Mouse (Mus musculus): Measurements from ENCODE around the gene Fam131b.

Gene Fam131b

GRCm38 (mm10) chr6:42324482-42325267 is at the start of gene Fam131b:
Fam131b (minus strand) TSS chr6:42324643.
- no peak for DNase-seq (ENCODE audit: low spot score in 2 of 2)

DNA sequence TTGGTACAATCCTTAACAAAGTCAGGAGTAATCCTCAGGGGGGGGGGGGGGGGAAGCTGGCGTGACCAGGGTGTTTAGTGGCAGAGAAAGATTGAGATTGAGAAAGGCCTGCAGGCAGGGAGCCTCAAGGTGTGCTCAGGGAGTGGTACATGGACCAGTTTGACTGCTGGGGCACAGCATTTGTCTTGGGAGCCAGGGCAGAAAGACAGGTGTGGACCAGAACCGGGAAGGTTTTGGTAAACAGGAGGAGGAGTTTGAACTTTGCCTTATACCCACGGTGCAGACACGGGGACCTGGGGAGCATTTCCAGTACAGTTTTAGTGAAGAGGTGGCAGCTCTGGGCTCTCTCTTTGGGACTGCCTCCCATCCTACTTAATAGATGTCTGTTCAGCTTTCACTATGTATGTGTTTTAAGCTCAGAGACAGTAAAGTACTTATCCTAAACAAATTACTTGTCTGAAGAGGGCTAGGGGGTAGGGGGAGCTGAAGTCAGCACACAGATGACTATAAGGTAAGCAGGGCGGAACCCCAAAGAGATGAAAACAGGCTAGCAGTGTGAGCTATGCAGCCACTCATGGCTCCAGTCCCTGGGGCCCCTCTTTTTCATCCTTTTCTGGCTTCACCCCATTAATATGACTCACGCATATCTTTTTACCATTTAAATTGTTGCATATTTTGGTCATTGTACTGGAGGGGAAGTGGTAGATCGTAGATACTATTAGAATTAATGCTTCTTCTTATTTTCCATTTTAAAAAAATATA is 49.4 kb upstream of the Fam131b start:
- DNase-seq (ENCODE audit: low spot score in 2 of 2), result no peak

GRCm38 (mm10) chr6:42372816-42373547 is 48.5 kb upstream of the Fam131b start, which contains the start of gene Epha1:
Epha1 (minus strand) TSS chr6:42373268.
- DNase-seq (ENCODE audit: low spot score in 2 of 2), result peak in 1 of 2 experiments; percentile 67

DNA sequence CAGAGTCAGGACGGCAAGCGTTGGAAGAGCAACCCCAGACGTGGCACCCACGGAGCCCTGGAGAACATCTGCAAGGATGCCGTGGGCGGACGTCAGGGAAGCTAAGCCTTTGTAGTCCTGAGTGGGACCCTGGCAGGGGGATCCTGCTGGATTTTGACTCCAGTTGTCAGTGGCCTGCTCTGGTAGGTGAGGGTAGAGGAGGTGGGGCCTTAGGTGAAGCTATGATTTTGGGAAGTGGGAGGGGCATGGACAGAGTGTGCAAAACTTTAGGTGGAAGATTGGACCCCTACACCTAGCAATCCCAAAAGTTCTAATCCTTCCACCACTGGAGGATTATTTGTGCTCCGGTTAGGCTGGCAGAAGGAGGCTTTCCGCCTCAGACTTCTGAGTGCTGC is 48.0 kb upstream of the Fam131b start:
- no peak for DNase-seq (ENCODE audit: low spot score in 2 of 2)

- DNase-seq (ENCODE audit: low spot score in 2 of 2), result no peak
Measured at GRCm38 (mm10) chr6:42372001-42372400, 47.6 kb upstream of the Fam131b start.

DNA sequence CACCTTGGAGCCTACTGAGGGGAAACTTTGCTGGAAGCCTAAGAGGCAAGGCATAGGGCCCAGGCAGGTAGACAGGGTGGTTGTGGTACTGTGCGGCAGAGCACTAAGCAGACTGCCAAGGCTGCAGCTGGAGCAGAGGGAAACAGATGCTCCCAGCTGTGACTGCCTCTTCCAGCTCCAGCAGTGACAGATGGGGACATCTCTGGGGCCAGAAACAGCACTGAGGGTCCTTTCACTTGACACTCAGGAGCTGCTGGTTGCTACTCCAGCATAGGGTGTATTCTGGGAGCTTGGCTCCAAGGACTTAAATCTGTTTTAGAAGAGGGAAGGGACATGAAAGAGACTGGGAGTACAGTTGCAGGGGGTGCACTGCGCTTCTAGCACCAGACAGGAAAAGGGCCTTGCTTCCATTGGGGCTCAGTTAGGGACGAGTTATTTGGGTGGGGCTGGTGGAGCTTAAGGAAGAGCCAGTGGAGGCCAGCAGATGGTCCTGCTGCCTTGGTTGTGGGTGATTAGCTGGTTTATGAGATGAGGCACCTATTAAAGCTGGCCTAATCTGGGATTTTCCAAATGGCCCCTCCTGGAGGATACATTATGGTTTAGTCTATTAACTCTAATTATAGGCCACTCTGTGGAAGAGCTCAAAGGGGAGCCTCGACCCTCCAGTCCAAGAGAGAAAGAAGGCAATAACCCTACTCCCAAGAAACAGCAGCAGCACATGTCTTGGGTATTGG is 46.4 kb upstream of the Fam131b start:
- no peak for DNase-seq (ENCODE audit: low spot score in 2 of 2)

DNA sequence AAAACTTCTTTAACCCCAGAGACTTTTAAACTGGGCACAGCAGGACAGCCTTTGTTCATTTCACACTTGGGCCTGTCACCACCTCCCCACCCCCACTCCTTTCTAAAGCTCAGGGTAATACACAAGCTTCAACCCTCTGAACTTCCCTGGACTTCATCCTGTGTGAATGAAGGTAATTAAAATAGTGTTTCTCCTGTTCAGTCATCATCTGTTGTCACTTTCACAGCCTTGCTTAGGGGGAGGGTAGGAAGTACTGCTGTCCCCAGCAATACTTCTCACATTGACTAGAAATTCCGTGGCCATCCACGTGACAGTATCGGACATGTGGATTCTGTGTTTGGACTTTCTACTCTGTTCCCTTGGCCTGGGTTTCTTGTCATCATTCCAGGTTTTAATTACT is 45.4 kb upstream of the Fam131b start:
- DNase-seq (ENCODE audit: low spot score in 2 of 2), result no peak

- no peak for DNase-seq (ENCODE audit: low spot score in 2 of 2)
Measured at GRCm38 (mm10) chr6:42365215-42365614, 40.8 kb upstream of the Fam131b start.

DNA sequence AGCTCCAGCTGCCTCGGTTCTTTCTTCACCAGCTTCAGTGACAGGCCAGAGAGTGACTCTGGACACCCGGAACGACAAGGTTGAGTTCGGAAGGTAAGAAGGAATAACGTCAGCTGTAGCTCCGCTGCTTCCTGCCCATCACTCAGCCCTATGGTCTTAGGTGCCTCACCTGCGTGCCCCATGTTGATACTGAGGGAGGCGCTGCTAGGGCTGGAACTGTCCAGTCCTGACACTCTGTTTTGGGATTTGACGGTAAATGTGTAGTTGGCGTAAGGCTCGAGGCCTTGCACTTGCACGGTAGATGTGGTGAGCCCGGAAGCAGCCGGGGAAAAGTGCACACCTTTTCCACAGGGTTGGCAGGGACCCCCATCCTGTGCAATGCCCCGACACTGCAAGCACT is 40.2 kb upstream of the Fam131b start:
- DNase-seq (ENCODE audit: low spot score in 2 of 2), result no peak

DNA sequence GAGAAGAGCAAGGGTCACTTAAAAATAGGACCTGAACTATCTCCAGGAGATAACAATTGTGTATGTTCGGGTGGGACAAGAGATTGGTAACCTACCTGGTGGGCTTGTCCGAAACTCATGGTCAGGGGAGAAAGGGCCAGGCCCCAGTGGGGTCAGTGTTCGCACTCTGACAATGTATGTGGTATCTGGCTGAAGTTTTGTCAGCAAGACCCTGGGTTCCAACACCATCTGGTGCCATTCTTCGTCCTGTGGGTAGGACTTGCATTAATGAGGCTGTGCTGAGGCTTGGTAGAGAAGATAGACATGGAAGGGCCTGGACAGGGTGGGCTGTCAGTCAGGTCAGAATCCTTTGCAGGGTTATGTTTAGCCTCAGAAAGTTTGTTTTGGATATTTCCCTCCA is 39.6 kb upstream of the Fam131b start:
- DNase-seq (ENCODE audit: low spot score in 2 of 2), result no peak

DNA sequence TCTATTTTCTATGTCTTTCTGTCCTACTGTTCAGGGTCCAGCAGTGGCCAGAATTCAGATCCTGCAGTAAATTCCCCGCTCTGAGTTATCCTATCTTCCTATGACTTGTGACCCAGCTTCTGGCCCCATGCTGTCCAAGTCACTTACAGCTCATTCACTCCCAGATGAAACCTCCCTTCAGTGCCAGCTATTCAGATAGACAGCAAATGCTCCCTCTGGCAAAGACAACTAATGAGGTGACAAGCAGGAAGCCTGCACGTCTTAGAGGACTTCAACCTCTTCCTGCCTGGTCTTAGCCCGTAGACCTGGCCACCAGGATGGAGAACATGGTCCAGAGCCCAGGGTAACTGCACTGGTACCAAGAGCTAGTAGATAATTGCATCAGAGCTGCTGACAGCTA is 38.5 kb upstream of the Fam131b start:
- DNase-seq (ENCODE audit: low spot score in 2 of 2), result no peak

DNA sequence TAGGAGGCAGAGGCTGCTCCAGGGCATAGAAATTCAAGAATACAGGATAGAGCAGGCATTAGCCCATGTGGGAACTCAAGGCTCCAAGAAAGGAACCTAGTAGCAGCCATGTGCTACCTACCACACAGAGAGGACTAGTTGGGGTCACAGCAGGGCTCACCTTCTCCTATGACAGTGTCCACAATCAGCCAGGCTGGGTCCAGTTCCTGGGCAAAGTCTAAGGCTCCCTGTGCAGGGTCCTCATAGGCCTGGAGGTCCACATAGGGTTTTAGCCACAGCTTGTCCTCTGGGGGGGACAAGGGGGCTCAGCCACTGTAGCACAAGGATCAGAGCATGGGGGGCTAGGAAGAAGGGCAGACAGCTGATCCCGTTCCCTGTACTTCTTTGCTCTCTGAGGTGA is 38.1 kb upstream of the Fam131b start:
- no peak for DNase-seq (ENCODE audit: low spot score in 2 of 2)

GRCm38 (mm10) chr6:42362074-42362473 is 37.6 kb upstream of the Fam131b start:
- DNase-seq (ENCODE audit: low spot score in 2 of 2), result no peak

GRCm38 (mm10) chr6:42361041-42361895 is 36.8 kb upstream of the Fam131b start:
- no peak for DNase-seq (ENCODE audit: low spot score in 2 of 2)

GRCm38 (mm10) chr6:42360231-42360840 is 35.9 kb upstream of the Fam131b start:
- no peak for DNase-seq (ENCODE audit: low spot score in 2 of 2)

- no peak for DNase-seq (ENCODE audit: low spot score in 2 of 2)
Measured at GRCm38 (mm10) chr6:42359364-42360147, 35.1 kb upstream of the Fam131b start.

DNA sequence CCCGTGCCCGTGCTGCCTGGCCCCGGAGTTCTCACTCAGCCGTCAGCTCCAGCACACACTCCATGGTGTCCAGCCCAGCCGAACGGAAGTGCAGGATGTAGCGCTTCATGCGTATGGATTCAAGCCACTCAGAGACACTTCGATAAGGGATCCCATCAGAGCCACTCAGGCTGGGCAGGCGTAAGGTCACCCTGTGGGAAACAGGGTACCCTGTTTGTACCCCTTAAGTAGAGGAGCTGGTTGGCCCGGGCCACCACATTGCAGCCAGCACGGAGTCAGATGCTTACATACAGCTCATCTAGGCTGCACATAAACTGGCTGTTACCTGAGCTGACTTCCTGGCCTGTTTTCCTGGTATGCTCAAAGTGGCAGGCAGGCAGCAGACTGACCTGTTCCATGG is 34.5 kb upstream of the Fam131b start:
- DNase-seq (ENCODE audit: low spot score in 2 of 2), result no peak

- DNase-seq (ENCODE audit: low spot score in 2 of 2), result no peak
Measured at GRCm38 (mm10) chr6:42357901-42358300, 33.5 kb upstream of the Fam131b start.

DNA sequence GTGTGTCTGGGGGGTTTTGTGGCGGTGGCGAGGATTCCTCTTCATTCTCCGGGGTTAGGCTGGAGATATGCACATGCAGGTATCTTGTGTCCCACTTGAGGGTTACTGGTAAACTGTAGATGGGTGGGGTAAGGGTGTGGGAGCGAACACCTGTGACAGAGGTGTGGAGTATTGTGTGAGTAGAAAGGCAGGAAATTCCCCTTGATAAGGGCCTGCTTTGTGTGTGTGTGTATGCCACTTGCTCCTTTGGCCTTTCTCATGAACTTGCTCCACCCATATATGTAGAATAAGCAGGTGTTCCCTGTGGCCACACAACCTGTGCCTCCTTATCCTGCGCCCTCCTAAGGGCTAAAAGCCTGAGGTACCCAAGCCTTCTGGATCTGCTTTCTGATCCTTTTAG is 32.5 kb upstream of the Fam131b start:
- no peak for DNase-seq (ENCODE audit: low spot score in 2 of 2)
